Mouse (Mus musculus): ENCODE results near the gene Olfr43. TPM values are rescaled to one million over a fixed set of nuclear protein-coding genes. Genes with fewer than 3 reads are reported as not detected.

The Olfr43 gene
- total RNA-seq (2021), result not detected
- long read RNA-seq, experiment 1, result 0 reads
- long read RNA-seq, experiment 2, result 0 reads

DNA sequence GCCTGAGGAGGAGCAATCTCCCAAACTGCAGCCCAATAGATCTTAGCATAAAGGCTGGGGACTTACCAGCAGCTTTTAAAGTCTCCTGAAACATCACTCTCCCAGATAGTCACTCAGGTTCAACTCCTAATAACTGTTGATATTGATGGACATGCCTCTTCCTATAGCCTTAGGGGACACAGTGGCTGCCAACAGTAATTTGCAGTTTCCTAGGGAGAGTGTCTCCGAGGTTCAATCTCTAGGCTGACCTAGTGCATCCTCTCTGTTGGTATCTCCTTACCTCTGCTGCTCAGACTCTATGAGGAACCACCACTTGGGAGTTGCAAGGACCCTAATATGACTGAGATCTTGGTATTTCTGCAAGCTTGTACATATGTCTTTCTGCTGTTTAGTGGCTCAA, at the start of gene Olfr43:
TSS of gene Olfr43 (minus strand) at position 101 of the 400 bp plus-strand sequence.
- DNase-seq, result no peak
- intact Hi-C loops (cut with DNase I; ENCODE audit: low total_unique reads), result no loop called here

DNA sequence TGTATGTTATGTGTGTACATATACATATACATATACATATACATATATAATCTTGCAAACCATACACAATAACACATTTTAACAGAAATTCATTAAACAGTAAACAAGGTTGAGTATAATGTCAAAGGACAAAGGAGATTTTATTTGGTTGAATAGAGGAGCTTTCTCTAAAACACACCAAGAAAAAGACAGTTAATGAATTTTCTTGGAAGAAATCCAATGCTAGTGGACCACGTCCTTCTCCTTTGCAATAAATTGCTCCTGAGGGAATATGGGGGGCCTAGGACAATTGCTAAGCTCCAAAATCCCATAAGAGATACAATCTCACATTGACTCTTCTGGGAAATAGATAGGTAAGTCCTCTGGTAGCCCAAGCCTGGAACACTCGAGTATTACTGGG, 48.3 kb upstream of the Olfr43 start, which contains the start of gene Olfr406:
TSS of gene Olfr406 (plus strand) at position 301 of the 400 bp plus-strand sequence.
- intact Hi-C loops (cut with DNase I; ENCODE audit: low total_unique reads), result no loop called here
- no peak for DNase-seq

DNA sequence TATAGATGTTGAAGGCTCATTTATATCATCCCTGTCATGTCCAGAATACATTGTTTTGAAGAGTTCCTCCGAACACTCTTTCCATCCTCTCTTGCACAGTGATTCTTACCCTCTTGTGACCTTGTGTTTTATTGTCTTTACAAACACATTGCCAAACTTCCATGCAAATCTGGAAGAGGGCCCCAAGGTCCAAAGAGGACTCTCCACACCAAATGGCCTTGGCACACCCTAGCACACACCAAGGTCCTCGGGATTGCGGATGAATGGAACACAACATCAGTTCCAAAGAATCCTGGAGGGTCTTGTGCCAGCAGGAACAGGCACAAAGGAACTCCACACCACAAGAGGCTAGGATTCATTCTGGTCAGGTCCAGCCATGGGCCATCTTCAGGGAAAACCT, 30.0 kb upstream of the Olfr43 start:
- DNase-seq, result no peak

DNA sequence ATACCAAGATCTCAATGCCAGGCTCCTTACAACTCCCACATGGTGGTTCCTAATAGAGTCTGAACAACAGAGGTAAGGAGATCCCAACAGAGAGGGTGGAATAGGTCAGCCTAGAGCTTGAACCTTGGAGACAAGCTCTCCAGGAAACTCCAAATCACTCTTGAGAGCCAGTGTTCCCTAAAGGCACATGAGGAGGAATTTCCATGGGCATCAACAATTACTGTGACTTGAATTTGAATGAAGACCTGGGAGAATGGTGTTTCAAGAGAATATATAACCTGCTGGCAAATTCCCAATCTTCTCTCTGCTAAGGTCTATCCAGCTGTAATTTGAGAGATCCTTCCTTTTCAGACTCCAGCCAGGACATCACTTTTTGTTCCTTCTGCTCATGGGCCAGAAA, 25.2 kb downstream of the Olfr43 start, which contains the start of gene Olfr403:
TSS of gene Olfr403 (plus strand) at position 301 of the 400 bp plus-strand sequence.
- DNase-seq, result no peak
- intact Hi-C loops (cut with DNase I; ENCODE audit: low total_unique reads), result no loop called here

More for the DNA sequence above, 30.0 kb upstream of the Olfr43 start:
- intact Hi-C loops (cut with DNase I; ENCODE audit: low total_unique reads), result no loop called here

DNA sequence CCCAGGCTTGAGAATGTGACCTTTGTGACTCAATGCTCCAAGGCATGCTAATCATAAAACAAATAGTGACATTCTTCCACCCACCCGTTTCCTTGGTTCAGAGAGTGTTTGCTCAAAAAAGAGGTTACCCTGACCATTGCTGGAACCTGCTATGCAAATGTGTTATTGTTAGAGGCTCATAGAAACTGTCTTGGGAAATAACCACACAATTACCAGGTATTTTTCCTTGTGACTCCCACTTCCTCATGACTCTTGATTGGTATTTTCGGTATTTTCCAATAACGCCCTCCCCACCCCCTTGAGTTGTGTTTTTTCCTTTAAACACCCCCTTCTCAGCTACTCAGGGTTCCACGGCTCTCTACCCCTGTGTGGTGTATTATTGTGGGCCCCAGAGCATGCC, 27.4 kb downstream of the Olfr43 start:
- intact Hi-C loops (cut with DNase I; ENCODE audit: low total_unique reads), result no loop called here
- no peak for DNase-seq

DNA sequence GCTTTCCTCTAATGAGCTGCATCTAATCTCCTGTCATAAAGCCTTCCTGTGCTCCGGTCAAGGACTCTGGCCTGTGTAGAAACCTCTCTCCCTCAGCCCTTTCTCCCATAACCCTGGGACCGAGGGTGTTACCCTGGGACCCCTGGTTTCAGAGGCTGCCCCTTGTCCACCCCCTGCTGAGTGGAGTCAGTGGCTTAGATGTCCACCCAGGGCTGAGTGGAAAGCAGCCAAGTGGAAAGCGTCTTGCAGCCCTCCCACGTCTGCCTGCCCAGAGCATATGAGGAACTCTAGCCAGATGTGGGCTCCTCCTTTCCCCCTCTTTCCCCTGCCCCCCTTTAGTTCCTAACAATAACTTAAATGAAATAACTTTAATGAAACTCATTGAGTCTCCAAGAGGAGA, 28.0 kb downstream of the Olfr43 start:
- no peak for DNase-seq
- intact Hi-C loops (cut with DNase I; ENCODE audit: low total_unique reads), result no loop called here

DNA sequence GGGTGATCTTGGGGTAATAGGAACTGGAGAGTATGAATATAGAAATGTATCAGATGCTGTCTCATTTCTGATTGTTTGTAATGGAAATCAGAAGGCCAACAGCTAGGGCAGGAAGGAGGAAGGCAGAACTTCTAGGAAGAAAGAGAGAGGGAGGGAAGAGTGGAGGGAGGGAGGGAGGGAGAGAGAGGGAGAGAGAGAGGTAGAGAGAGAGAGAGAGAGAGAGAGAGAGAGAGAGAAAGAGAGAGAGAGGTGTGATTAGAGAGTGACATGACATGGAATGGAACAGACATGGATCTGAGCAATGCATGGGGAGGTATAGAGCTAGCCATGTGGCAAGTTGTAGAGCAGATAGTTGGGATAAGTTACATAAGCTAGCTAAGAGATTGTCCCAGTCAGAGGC, 42.4 kb downstream of the Olfr43 start:
- DNase-seq, result no peak
- intact Hi-C loops (cut with DNase I; ENCODE audit: low total_unique reads), result no loop called here

Other genes with a start within 250 kb of the Olfr43 start
- gene Olfr398, start 221.0 kb downstream of the Olfr43 start, total RNA-seq (2021), result not detected
- gene Olfr139, start 154.8 kb downstream of the Olfr43 start, total RNA-seq (2021), result not detected
- not detected for gene Olfr399, start 154.8 kb downstream of the Olfr43 start, total RNA-seq (2021)
- not detected for gene Zfp616, start 141.4 kb downstream of the Olfr43 start, total RNA-seq (2021)
- not detected for gene Olfr401, start 97.7 kb downstream of the Olfr43 start, total RNA-seq (2021)
- gene Olfr402, start 57.9 kb downstream of the Olfr43 start, total RNA-seq (2021), result not detected
- not detected for gene Olfr403, start 25.1 kb downstream of the Olfr43 start, total RNA-seq (2021)
- not detected for gene Olfr406, start 48.4 kb upstream of the Olfr43 start, total RNA-seq (2021)
- gene Olfr59, start 72.4 kb upstream of the Olfr43 start, total RNA-seq (2021), result not detected
- not detected for gene Olfr410, start 126.7 kb upstream of the Olfr43 start, total RNA-seq (2021)
- gene Olfr411, start 141.3 kb upstream of the Olfr43 start, total RNA-seq (2021), result not detected
- gene Olfr412, start 150.7 kb upstream of the Olfr43 start, total RNA-seq (2021), result not detected

All from gastrocnemius, postnatal 14 days (tissue).